Comparison of ENCODE assay signal across 16 mouse cellular contexts in the genomic region with DNA sequence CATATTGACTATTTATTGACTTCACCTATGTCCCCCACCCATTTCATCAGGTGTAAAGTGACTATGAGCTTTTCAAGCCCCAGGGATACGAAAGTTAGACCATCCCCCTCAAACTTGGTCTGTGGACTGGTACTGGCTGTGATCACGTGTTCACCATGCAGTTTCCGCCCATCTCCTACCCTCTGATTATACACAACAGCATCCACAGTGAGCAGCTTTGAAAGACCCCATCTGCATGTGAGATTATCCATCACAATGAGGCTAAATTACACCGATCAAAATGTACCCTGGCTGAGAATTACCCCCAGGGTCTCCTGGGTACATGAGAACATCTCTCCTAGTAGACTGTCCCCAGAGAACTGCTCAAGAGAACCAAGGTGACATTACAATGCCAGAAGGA. TPM values are rescaled to one million over a fixed set of nuclear protein-coding genes. Genes with fewer than 3 reads are reported as not detected.
DNase-seq lines count a peak whose midpoint lies in the region; ATAC-seq and TF ChIP-seq lines count a peak whose summit lies in the region.
"Had no signal": no experiment of that assay in that cellular context is flagged by ENCODE, and none has a peak within 500 bp of the region (broad histone marks: within the 10 kb centered on the region; RNA-seq: fewer than 3 reads in every experiment).

No protein-coding gene starts in this region.

- H3K36me3 ChIP-seq in embryonic facial prominence, embryonic 13.5 days = no peaks in the 10 kb centered on the region
- no peaks in the 10 kb centered on the region for H3K36me3 ChIP-seq in embryonic facial prominence, embryonic 10.5 days (replicated peaks)
- peaks cover 15% of the 10 kb centered on the region for H3K36me3 ChIP-seq in megakaryocyte, embryonic 14.5 days (replicated peaks; ENCODE audit: low read length)
- H3K36me3 ChIP-seq in forebrain, embryonic 16.5 days (ENCODE audit: control insufficient read depth, insufficient read depth) = no peaks in the 10 kb centered on the region
- no peaks in the 10 kb centered on the region for H3K36me3 ChIP-seq in midbrain, postnatal 0 days (ENCODE audit: insufficient read depth, low read length)
- H3K36me3 ChIP-seq: embryonic facial prominence, embryonic 15.5 days; heart, embryonic 10.5 days had no signal

- no peaks in the 10 kb centered on the region for H3K9me3 ChIP-seq in embryonic facial prominence, embryonic 13.5 days
- no peaks in the 10 kb centered on the region for H3K9me3 ChIP-seq in embryonic facial prominence, embryonic 10.5 days
- H3K9me3 ChIP-seq in megakaryocyte, embryonic 14.5 days = no peaks in the 10 kb centered on the region
- H3K9me3 ChIP-seq in forebrain, embryonic 16.5 days (ENCODE audit: control insufficient read depth, low read length) = no peaks in the 10 kb centered on the region
- no peaks in the 10 kb centered on the region for H3K9me3 ChIP-seq in midbrain, postnatal 0 days (ENCODE audit: low read length)
- H3K9me3 ChIP-seq: embryonic facial prominence, embryonic 15.5 days; heart, embryonic 10.5 days had no signal

- ATAC-seq in embryonic facial prominence, embryonic 13.5 days (ENCODE audit: insufficient number of reproducible peaks, insufficient read depth, low FRiP score, low TSS enrichment, low read depth) = no peak
- no peak for ATAC-seq in megakaryocyte, adult 5-6 weeks (ENCODE audit: poor library complexity, severe bottlenecking)
- ATAC-seq in forebrain, embryonic 16.5 days = peak; percentile 6; the same call in 1 of the 2 replicates
- ATAC-seq in midbrain, postnatal 0 days (ENCODE audit: low FRiP score) = no peak

- peaks cover 16% of the 10 kb centered on the region for H3K27me3 ChIP-seq in embryonic facial prominence, embryonic 13.5 days
- peaks cover 54% of the 10 kb centered on the region for H3K27me3 ChIP-seq in embryonic facial prominence, embryonic 10.5 days (replicated peaks; ENCODE audit: low read depth, poor library complexity, severe bottlenecking)
- peaks cover 2% of the 10 kb centered on the region for H3K27me3 ChIP-seq in megakaryocyte, embryonic 14.5 days (replicated peaks)
- H3K27me3 ChIP-seq in forebrain, embryonic 16.5 days (replicated peaks; ENCODE audit: control insufficient read depth, insufficient read depth, low read length) = no peaks in the 10 kb centered on the region
- no peaks in the 10 kb centered on the region for H3K27me3 ChIP-seq in midbrain, postnatal 0 days (ENCODE audit: insufficient read depth, low read length)

- no peak overlapping the region for H3K4me3 ChIP-seq in embryonic facial prominence, embryonic 13.5 days
- H3K4me3 ChIP-seq in embryonic facial prominence, embryonic 10.5 days = no peak overlapping the region
- H3K4me3 ChIP-seq in megakaryocyte, embryonic 14.5 days (replicated peaks) = peak overlapping the region; percentile 99
- H3K4me3 ChIP-seq in forebrain, embryonic 16.5 days (replicated peaks; ENCODE audit: low read length) = no peak overlapping the region; the same call in none of the 2 replicates
- H3K4me3 ChIP-seq in midbrain, postnatal 0 days (ENCODE audit: low read depth, low read length) = peak overlapping the region; percentile 87; the same call in 1 of the 2 replicates

- H3K4me2 ChIP-seq in embryonic facial prominence, embryonic 13.5 days = peak overlapping the region; percentile 94; the same call in 1 of the 2 replicates
- peak overlapping the region; percentile 95 for H3K4me2 ChIP-seq in forebrain, embryonic 16.5 days (ENCODE audit: low read length)
- H3K4me2 ChIP-seq in midbrain, postnatal 0 days (ENCODE audit: low read depth, low read length, poor library complexity, severe bottlenecking) = peak overlapping the region; percentile 87

- no peak overlapping the region for H3K27ac ChIP-seq in embryonic facial prominence, embryonic 13.5 days
- no peak overlapping the region for H3K27ac ChIP-seq in embryonic facial prominence, embryonic 10.5 days (replicated peaks)
- no peak overlapping the region for H3K27ac ChIP-seq in forebrain, embryonic 16.5 days (ENCODE audit: low read length)
- 0 out of 2 replicates have a peak overlapping the region, but pooled peaks have one; percentile 32 for H3K27ac ChIP-seq in midbrain, postnatal 0 days (ENCODE audit: low read depth, low read length)
- H3K27ac ChIP-seq: embryonic facial prominence, embryonic 15.5 days; heart, embryonic 10.5 days had no signal

- DNase-seq in embryonic facial prominence, embryonic 10.5 days (ENCODE audit: low spot score) = no peak
- no peak for DNase-seq in midbrain, postnatal 0 days (ENCODE audit: low spot score)
- DNase-seq in ovary, postnatal 36 days (ENCODE audit: low spot score) = no peak
- DNase-seq in testis, postnatal 14 days (ENCODE audit: low spot score) = no peak
- DNase-seq: cerebellum, adult 11-12 months; gastrocnemius, postnatal 14 days; kidney, adult 18-20 months; layer of hippocampus, postnatal 36 days; lung, adult 2 months; lung, postnatal 4 days had no signal

- no peak for TF ChIP-seq CTCF in midbrain, postnatal 0 days (IDR thresholded peaks at IDR 0.05)

- peaks cover 20% of the 10 kb centered on the region for H3K4me1 ChIP-seq in embryonic facial prominence, embryonic 13.5 days
- peaks cover 33% of the 10 kb centered on the region for H3K4me1 ChIP-seq in embryonic facial prominence, embryonic 10.5 days
- H3K4me1 ChIP-seq in megakaryocyte, embryonic 14.5 days = peaks cover 55% of the 10 kb centered on the region
- peaks cover 22% of the 10 kb centered on the region for H3K4me1 ChIP-seq in forebrain, embryonic 16.5 days (replicated peaks; ENCODE audit: control insufficient read depth, insufficient read depth, low read length)
- H3K4me1 ChIP-seq in midbrain, postnatal 0 days (ENCODE audit: insufficient read depth, low read length) = peaks cover 11% of the 10 kb centered on the region; the same call in 1 of the 2 replicates

- WGBS in embryonic facial prominence, embryonic 13.5 days = 55% methylated on average over 4 of the region's 4 CpGs
- WGBS in embryonic facial prominence, embryonic 10.5 days = 63% methylated on average over 4 of the region's 4 CpGs
- 51% methylated on average over 4 of the region's 4 CpGs for WGBS in forebrain, embryonic 16.5 days
- WGBS in midbrain, postnatal 0 days = 58% methylated on average over 4 of the region's 4 CpGs

- no peak overlapping the region for H3K9ac ChIP-seq in embryonic facial prominence, embryonic 13.5 days
- H3K9ac ChIP-seq in forebrain, embryonic 16.5 days (replicated peaks; ENCODE audit: low read depth, low read length) = no peak overlapping the region
- no peak overlapping the region for H3K9ac ChIP-seq in midbrain, postnatal 0 days (replicated peaks; ENCODE audit: low read length, poor library complexity, severe bottlenecking)
- H3K9ac ChIP-seq: embryonic facial prominence, embryonic 15.5 days had no signal

RNA-seq across cellular contexts. Expression of gene Vldlr, which starts 0.7 kb away (rescaled TPM):
- polyA plus RNA-seq in embryonic facial prominence, embryonic 13.5 days (2015; fragmentation: Nextera tagmentation; extraction: Ambion mirVana) = 14.2 and 17.3 TPM in 2 replicates
- polyA plus RNA-seq in embryonic facial prominence, embryonic 10.5 days (2016; fragmentation: Nextera tagmentation; extraction: Ambion mirVana) = 3.7 and 4.8 TPM in 2 replicates
- 19.8 and 30.2 TPM in 2 replicates for polyA plus RNA-seq in megakaryocyte, embryonic 14.5 days (2012; ENCODE audit: insufficient read depth, low replicate concordance)
- not detected in 2 replicates for total RNA-seq in megakaryocyte, adult 5-6 weeks (2015)
- total RNA-seq in megakaryocyte, adult 5-6 weeks (2017) = not detected in 2 replicates
- 40.5 and 41.2 TPM in 2 replicates for polyA plus RNA-seq in forebrain, embryonic 16.5 days (2015; fragmentation: Nextera tagmentation; extraction: Ambion mirVana)
- total RNA-seq in midbrain, postnatal 0 days (2014; rRNA removed) = 49.0 and 54.3 TPM in 2 replicates
- 35.9 and 37.9 TPM in 2 replicates for polyA plus RNA-seq in midbrain, postnatal 0 days (2015; fragmentation: Nextera tagmentation; extraction: Ambion mirVana)

Comparison
In these comparisons a context has a peak if more than half of its experiments do, and no peak if none do; other contexts are left out.
1. H3K4me3 ChIP-seq: peak in megakaryocyte, embryonic 14.5 days (single experiment) and midbrain, postnatal 0 days (single experiment); none in embryonic facial prominence, embryonic 13.5 days (single experiment), embryonic facial prominence, embryonic 10.5 days (single experiment) and forebrain, embryonic 16.5 days (single experiment).
2. Peak in every context shown above with its lines, with median percentiles within 50 percentile points of each other: H3K4me2 ChIP-seq.